Mouse (Mus musculus) megakaryocyte, embryonic 14.5 days (primary cell): ENCODE data around the gene P2rx4.

Source experiments
- FLI1 ChIP-seq: IDR thresholded peaks from 2 replicates; pipeline ENCODE4 v1.6.1; 2012; ENCODE audit warnings: low read length, inconsistent platforms, mixed read lengths
- GATA1 ChIP-seq: IDR thresholded peaks from 3 replicates; pipeline ENCODE4 v1.6.1; 2012; ENCODE audit warnings: mixed read lengths, low read length, inconsistent platforms, borderline replicate concordance

GRCm38 (mm10) chr5:122715723-122716122 is 8.4 kb downstream of the P2rx4 start:
- TF ChIP-seq GATA1 (no peak), FLI1 (no peak)
